Mouse (Mus musculus) MEL (cell line): ENCODE results near the gene Ccl1.

Experiments used
- EP300 ChIP-seq, 2 experiments: IDR thresholded peaks; 2 replicates each; pipeline ENCODE4 v1.6.1; 2011; ENCODE audit warnings: improper control_type of control experiment in 2 of 2, low read length in 2 of 2, low read depth in 1 of 2, mild to moderate bottlenecking in 1 of 2
- GATA1 ChIP-seq: IDR thresholded peaks from 2 replicates; pipeline ENCODE4 v1.6.1; 2011; ENCODE audit warnings: low read depth, low read length, improper control_type of control experiment

DNA sequence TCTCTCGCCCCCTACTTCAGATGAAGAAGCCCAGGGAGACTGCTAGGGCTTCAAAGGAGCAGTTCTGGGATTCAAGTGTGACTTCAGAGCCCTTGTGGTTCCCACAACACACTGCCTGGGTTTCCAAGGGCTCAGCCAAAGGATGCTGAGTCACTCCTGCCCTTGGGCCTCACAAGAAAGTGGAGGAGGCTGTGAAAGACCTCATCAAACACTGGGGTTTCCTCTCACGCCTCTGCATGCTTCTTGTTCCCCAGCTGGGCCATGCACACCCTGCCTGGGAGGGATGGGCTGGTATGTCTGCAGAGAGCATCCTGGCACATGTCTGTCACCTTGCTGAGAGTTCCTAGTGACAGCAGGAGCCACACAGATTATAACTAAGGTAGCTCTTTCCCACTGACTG, 110.5 kb downstream of the Ccl1 start:
- TF ChIP-seq GATA1: no peak
- TF ChIP-seq EP300 (IDR thresholded peaks at IDR 0.05; ENCODE audit: low read depth in 1 of 2, low read length in 2 of 2): no peak
